Mouse (Mus musculus): ENCODE data around the gene Rad23b.
"Not testable (repeated sequence)": the region's sequence is repeated elsewhere in the genome, so short reads cannot be mapped to it uniquely, and the experiment has no call there.

Rad23b gene

DNA sequence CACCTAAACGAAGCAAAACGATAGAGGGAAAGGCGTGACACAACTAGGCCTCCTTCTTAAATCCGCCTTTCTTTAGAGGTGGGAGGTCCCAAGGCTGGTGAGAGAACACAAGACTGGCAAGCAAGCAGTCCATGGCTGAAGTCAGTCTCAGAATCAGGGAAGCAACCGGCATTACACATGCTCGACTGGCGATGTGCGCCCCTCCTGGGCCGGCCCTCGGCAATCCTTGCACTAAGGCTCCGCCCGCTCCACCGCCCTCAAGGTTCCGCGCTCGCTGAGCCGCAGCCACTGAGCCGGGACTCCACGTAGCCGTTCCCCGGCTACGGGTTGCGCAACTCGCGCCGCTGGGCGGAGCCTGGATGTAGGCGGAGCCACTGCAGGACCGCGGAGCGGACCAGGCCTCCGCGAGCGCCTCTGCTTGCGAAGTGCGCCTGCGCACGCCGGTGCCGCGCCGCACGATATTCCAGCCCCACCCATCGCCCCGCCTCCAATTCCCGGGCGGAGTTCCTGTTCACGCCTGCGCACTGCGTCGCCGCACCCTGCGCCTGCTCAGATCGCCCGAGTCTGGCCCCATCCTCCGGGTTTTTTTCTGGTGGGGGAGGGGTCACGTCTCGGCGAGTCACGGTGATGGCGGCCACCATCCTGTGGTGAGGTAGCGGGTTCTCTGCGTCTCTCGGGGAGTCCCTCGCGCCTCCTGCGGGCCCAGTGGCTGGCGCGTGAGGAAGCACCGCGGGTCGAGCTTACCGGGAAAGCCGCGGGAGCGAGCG lies at the start of gene Rad23b:
Rad23b (plus strand) TSS at position 592 of the 767 bp plus-strand sequence.
- peak; percentile 99 for DNase-seq (ENCODE audit: low spot score)

- no peak for DNase-seq (ENCODE audit: low spot score)
Observed at GRCm38 (mm10) chr4:55304121-55304520, 45.7 kb upstream of the Rad23b start.

DNA sequence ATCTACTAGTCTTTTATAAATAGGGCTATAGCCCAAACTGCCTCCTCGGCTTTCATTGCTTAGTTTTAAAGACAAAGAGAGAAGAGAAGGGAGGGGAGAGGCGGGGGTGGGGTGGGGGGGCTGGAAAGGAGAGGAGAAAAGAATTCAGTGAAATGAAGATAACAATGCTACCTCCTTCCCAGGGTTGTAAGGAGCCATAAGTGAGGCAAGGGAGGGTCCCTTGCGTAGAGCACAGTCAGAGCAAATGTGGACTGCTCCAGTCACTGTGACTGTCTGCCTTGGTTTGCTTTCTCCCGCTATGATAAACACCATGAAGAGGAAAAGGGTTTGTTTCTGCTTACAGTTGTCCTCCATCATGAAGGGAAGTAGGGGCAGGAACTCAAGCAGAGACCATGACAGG lies 43.2 kb upstream of the Rad23b start:
- no peak for DNase-seq (ENCODE audit: low spot score)

- no peak for DNase-seq (ENCODE audit: low spot score)
Observed at GRCm38 (mm10) chr4:55316726-55317125, 33.1 kb upstream of the Rad23b start.

DNA sequence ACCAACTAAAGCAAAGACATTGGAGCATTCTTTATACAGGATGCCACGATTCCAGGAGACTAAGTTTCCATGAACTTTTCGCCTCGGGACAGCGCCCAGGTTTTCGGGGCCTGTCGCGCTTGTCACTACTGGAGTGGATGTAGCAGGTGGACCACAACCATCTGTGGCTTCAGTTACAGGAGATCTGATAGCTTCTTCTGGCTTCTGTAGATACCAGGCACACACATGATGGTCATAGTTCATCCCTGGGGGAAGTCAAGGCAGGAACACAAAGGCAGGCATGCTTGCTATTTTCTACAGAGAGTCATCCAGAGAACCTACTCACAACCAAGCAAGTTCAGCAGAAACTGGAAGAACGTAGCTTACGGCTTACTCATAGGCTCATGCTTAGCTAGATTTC lies 31.5 kb upstream of the Rad23b start:
- DNase-seq (ENCODE audit: low spot score), result not testable (repeated sequence)

DNA sequence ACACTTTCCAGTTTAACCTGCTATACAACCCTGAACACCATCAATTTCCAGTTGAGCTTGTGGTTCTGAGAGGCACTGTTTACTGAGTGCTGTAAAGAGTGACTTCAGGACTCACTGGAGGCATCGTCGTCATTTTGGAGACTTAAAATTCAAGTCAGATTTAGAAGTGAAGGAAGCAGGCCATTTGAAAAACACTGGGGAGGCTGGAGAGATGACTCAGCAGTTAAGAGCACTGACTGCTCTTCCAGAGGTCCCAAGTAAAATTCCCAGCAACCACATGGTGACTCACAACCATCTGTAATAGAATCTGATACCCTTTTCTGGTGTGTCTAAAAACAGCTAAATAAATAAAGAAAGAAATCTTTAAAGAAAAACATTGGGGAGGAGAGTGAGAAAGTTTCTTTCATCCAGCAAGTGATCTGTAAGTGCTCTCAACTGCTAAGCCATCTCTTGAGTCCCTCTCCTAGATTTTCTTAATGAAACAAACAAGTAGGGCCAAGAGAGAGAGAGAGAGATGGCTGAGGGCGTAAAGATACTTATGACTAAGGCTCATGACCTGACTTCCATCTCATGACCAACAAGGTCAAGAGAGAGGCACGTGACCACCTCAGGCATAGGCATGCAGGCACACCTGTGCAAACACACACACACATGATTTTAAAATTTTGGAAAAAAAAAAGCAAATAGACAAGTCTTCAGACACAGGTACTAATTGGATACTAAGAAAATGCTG lies 23.9 kb upstream of the Rad23b start:
- no peak for DNase-seq (ENCODE audit: low spot score)

DNA sequence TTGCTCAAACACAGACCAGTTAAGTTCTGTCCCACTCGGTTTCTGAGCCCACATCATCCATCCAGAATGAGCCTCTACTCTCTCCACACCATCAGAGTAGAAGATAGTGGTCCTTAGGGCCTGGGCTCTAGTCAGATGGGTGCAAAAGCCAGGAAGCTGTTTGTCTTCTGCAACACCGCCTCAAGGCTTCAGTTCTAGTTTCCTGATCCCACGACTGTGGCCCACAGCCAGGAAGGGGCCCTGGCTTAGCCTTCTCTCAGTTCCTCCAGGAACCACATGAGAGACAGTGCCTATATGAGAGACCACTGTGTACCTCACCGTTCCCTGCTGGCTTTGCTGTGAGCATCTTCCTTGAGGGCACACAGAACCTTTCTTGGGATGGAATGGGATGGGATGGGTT lies 22.3 kb upstream of the Rad23b start:
- DNase-seq (ENCODE audit: low spot score), result no peak

DNA sequence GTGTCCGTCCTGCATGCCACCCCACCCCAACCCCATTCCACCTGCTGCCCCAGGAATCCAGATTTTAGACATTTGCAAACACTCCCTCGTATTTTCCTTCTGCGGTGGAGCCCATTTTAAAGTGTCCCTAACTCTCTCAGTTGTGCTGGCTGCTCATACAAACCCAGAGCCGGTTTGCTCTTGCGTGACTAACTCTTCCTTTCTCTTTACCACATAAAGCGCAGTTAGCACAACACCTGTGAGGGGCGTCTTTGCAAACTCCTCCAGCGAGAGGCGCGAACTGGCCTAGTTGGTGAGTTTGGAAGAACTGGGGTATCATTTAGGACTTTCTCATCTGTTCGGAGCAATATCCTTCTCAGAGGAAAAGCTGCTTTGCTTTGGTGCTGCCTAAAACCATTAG lies 21.4 kb upstream of the Rad23b start:
- DNase-seq (ENCODE audit: low spot score), result no peak

DNA sequence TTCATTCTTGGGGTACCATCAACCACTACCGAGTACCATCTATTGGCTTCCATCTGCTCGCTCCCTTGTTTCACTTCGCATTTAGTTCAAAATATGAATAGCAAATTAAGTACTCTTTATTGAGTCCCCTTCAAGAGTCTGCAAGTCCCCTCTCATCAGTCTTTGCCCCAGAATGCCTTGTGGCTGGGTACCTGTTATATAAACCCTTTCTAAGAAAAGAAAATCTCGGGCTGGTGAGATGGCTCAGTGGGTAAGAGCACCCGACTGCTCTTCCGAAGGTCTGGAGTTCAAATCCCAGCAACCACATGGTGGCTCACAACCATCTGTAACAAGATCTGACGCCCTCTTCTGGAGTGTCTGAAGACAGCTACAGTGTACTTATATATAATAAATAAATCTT lies 20.9 kb upstream of the Rad23b start:
- DNase-seq (ENCODE audit: low spot score), result not testable (repeated sequence)

DNA sequence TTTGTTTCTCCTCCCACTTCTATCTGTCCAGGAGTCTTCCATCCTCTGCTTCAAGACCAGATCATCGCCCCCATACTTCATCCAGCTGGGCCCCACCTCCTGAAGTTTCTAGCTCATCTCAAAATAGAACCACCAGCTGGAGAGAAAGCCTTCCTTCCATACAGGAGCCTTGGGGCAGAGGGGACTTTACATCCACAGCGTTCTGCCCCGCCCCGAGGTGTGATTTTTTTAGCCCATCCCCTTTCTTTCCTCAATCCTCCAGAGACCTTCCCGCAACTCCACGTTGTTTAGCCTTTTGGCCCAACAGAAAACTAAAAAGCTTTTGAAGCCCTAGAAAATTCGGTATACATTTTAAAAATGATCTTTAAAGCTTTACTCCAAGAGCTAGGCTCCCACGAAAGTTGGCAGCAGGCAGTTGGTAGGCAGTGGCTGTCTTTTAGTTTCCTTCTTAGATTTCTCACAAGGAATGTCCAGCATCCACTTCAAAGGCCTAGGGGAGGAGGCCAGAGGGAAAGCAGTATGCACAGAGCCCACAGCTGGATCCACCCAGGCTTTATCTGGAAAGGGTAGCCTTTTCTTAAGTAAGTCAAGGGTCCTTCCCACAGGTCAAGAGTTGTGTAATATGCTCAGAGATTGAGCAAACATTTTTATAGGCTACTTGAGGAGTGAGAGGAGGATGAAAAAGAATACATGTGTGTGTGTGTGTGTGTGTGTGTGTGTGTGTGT lies 20.1 kb upstream of the Rad23b start:
- no peak for DNase-seq (ENCODE audit: low spot score)

DNA sequence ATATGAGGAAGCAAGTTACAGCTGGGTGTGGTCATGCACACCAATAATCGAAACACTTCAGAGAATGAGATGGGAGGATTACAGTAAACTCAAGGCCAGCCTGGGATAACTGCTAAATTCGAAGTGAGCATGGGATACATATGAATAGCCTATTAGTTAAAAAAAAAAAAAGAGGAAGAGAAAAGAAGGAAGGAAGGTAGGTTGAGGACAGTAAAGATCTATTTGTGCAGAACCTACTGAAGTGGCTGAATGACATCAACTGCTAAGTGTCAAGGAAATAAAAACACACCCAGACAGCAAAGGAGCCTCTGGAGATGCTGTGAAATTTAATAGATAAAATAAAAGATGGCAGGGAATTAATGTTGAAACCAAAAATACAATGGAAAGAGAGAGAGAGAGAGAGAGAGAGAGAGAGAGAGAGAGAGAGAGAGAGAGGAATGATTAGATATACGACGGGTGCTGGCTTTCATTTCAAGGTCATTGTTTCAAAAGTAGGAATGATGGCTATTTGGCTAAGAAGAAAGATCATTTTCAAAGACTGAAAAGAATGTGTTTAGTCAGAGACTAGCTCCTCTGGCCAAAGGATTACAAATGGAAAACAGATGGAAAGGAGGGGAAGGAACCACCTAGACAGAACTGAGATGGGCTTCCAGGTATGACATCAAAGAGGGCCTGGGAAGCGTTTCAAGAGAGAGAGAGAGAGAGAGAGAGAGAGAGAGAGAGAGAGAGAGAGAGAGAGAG lies 14.6 kb upstream of the Rad23b start:
- no peak for DNase-seq (ENCODE audit: low spot score)

- DNase-seq (ENCODE audit: low spot score), result no peak
Observed at GRCm38 (mm10) chr4:55338905-55339304, 10.9 kb upstream of the Rad23b start.

DNA sequence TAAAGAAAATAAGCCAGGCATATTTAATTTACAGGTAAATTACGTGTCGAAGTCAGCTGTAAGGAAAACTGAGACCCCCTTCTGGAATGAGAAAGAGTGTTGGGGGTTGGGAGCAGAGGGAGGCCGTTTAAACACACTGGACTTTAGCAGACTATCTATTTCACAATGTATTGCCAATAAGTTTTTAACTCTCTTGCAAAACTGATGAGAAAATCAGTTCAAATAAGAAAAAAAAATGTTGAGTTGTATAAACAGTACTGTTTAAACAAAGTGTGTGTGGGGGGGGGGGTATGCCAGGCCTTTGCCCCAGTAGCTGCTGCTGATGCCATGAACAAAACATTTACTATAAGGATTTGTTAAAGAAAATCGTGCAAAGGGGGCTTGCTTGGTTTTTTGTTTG lies 10.5 kb upstream of the Rad23b start:
- DNase-seq (ENCODE audit: low spot score), result no peak

DNA sequence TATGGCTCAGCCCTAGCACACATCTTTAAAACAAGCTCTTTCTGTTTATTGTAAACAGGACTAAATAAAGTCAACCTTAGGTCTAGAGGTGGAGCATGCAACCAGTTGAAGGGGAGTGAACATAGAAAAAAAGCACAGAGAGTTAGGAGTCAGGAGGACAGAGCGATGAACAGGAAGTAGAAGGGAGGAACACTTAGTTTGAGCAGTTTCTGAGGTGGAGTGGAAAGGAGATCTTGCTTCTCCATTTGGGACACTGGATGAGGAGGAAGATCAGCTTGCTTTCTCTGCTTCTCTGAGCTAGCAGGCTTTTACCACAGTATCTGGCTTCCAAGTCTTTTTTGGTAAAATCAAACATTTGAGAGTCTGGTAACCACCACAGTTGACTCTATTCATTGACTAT lies 8.0 kb upstream of the Rad23b start:
- no peak for DNase-seq (ENCODE audit: low spot score)

DNA sequence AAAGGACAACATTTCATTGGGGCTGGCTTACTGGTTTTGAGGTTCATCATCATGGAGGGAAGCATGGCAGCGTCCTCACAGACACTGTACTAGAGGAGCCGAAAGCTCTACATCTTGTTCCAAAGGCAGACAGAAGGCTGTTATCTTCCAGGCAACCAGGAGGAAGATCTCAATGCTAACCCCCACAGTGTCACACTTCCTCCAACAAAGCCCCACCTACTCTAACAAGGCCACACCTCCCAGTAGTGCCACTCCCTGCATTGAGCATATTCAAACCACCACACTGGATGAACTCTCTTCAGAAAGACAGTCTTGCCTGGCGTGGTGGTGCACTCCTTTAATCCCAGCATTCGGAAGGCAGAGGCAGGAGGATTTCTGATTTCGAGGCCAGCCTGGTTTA lies 7.2 kb upstream of the Rad23b start:
- no peak for DNase-seq (ENCODE audit: low spot score)

DNA sequence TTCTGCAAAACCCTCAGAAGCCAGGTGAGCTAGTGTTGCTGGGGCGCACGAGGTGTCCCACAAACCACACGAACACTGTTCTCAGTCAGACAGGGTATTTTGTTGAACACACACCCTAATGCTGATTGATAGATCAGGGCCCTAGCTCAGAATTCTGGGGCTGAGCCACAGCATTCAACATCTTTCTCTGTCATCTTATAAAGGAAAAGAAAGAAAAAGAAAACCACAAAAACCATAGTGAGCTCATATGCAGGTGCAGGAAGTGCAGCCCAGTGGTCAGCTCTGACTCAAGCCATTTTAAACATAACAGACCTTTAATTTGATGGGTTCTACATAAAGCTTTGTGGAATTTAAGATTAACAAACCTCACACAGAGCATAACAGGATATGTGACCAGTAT lies 6.6 kb upstream of the Rad23b start:
- DNase-seq (ENCODE audit: low spot score), result no peak

DNA sequence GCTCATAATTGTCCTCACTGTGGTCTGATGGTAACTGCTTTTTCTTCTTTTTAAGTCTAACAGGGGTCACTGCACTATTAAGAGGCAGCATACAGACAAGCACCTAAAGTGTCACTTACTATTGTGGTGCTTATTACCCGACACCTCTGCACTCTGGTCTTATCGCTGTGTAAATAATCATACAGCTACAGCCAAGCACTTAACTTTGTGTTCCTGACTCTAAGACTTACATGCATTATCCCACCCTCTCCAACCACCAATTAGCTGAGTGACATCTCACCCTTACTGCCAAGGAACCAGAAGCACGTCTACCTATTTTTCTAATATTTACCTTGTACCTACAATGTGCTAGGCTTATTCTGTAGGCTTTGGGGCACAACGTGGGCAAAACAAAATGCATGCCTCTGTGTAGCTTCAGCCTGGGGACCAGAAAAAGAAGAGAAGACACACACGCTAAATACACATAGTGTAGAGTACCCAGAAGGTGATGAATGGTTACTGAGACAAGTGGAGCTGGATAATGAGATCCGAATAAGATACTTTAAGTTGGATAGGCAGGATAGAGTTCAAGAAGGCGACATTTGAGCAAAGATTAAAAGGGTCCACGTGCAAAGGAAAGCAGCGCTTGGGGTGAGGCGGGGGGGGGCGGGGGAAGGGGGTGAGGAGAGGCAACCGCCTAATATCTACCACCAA lies 938 bp upstream of the Rad23b start:
- no peak for DNase-seq (ENCODE audit: low spot score)

DNA sequence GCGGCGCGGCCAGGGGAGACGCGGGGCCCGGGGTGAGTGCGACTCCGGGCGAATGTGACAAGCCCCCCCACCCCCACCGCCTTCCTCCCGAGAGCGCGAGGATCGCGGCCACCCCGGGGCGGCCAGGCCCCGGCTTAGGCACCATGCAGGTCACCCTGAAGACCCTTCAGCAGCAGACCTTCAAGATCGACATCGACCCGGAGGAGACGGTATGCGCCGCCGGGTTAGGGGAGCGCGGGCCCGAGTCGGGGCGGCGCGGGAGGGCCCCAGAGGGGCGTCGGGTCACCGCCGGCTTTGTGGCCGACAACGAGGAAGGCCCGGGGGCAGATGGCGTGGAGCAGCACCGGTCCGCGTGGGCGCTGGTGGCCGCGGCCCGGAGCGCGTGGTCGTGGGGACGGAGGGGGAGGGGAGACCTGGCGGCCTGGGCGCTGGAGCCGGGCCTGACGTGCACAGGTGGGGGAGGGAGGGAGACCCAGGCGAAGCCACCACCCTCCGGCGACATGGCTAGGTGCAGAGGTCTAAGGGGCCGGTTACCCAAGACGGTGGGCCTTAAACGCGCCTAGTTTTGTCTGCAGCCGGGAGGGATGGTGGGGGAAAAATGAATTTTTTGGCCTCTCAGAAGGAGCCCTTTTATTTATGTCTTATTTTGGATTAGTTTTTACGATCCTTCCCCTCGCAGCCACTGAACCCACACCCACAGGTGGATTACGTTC lies 532 bp downstream of the Rad23b start:
- peak; percentile 6 for DNase-seq (ENCODE audit: low spot score)

DNA sequence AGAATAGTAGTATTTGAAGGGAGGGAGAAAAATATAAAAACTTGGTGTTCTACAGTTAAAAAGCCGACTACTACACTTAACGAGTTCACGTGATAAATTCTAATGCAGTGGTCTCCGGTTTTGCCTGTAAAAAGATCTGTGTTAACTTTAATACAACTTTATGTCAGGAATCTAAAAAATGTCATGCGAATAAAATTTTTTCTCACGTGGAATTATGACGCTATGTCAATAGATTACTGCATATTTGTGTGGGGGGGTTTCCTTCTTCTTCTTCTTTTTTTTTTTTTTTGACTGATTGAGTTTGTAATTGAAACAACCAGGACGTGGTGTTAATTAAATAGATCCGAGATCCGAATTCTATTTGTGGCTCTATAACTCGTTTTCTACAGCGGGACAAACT lies 1.2 kb downstream of the Rad23b start:
- DNase-seq (ENCODE audit: low spot score), result no peak

DNA sequence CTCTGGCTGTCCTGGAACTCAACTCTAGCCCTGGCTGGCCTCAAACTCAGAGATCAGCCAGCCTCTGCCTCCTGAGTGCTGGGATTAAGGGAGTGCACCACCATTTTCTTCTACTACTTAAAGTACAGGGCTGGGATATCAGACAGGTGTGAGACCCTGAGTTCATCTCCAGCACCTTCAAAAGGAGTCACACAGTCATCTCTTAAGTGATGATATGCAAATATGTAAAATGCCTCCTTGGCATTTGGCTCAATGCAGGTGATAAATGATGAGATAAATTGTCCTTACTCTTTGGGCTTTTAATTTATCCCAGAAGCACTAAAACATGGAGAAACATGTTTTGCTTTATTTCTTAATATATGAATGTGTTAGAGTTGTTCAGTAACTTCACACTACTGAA lies 2.0 kb downstream of the Rad23b start:
- no peak for DNase-seq (ENCODE audit: low spot score)

GRCm38 (mm10) chr4:55354038-55354437 lies 4.2 kb downstream of the Rad23b start:
- no peak for DNase-seq (ENCODE audit: low spot score)

All from ovary, postnatal 10 days (tissue).